Mouse (Mus musculus) cortical plate, adult 2 months (tissue): ENCODE measurements at regions not wholly inside any gene's neighbourhood (a gene's known extent, or its start where the extent isn't known, plus 50 kb on each side); places are given as distances from the start of the nearest gene placed in this dataset.
A peak's percentile ranks its signal among the peaks of the same experiment; 100 is the strongest.

Source experiments
- H3K27ac ChIP-seq: fragments of 200-500 bp; 2 replicates; pipeline ENCODE4 v1.5.1; 2012; ENCODE audit warnings: low read length, control low read depth, inconsistent platforms; ENCODE audit not compliant: insufficient read depth
- H3K4me1 ChIP-seq: fragments of 200-500 bp; 2 replicates; pipeline ENCODE4 v1.6.1; 2011; ENCODE audit warnings: low read length; ENCODE audit not compliant: control insufficient read depth, insufficient read depth
- H3K4me3 ChIP-seq: fragments of 200-500 bp; 2 replicates; pipeline ENCODE4 v1.5.1; 2011; ENCODE audit warnings: mild to moderate bottlenecking, low read length, control low read depth; ENCODE audit not compliant: insufficient read depth
- CTCF ChIP-seq: fragments of 200-500 bp; IDR thresholded peaks from 2 replicates; pipeline ENCODE4 v1.5.1; 2011; ENCODE audit warnings: mild to moderate bottlenecking, control low read depth, low read length; ENCODE audit not compliant: insufficient read depth; ENCODE audit errors: extremely low read depth
- POLR2A ChIP-seq: fragments of 200-500 bp; IDR thresholded peaks from 2 replicates; pipeline ENCODE4 v1.6.1; 2011; ENCODE audit warnings: mild to moderate bottlenecking, low read length, control low read depth; ENCODE audit not compliant: insufficient read depth; ENCODE audit errors: extremely low read depth

DNA sequence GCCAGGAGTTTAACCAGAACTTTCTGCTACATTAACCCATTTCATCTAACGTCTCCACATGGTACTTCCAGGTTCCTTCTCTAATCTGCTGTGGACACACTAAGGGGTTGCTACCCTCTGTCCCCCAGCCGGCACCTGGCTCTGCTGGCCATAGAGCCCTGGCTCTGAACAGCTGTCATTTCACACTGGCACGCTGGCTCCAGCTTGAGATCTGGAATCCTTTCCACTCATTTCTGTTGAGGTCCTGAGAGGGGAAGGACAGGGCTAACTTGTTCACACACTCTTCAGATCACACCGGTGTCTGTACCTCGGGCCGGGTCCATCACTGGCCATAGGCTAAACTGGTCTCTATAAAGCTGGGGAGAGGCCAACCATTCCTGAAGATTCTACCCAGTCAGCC is 226.6 kb upstream of the Zfp637 start:
- TF ChIP-seq CTCF: no peak
- no peak for TF ChIP-seq POLR2A
- Histone ChIP-seq H3K4me1 (no peaks in the 10 kb centered on the region), H3K4me3 (no peak overlapping the region), H3K27ac (no peak overlapping the region)

- TF ChIP-seq CTCF: no peak
- TF ChIP-seq POLR2A: no peak
- Histone ChIP-seq H3K27ac (no peak overlapping the region), H3K4me3 (no peak overlapping the region), H3K4me1 (no peaks in the 10 kb centered on the region)
These were observed 223.8 kb upstream of the Zfp637 start for GRCm38 (mm10) chr6:117617168-117617567.

- H3K4me1 ChIP-seq: no peaks in the 10 kb centered on the region
- TF ChIP-seq CTCF (no peak), POLR2A (no peak)
- no peak overlapping the region for H3K27ac ChIP-seq
- H3K4me3 ChIP-seq: no peak overlapping the region
These were observed 223.0 kb upstream of the Zfp637 start for GRCm38 (mm10) chr6:117617951-117618350.

DNA sequence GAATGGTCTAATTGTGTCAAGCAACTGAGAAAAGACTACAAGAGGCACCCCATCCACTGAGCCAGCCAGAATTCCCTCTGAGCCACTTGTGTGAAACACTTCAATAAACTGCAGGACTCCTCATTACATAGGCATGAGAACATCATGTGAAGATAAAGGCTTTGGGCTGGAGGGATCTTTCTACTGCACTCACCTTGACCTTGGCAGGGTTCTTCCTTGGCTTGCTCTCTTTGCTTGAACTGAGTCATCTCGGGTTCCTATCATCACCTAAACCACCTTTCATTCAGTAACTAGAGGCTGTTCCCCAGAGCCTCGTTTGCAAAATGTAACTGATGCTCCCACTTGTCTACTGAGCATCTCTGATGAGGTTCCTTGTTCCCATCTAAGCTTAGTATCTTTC is 221.4 kb upstream of the Zfp637 start:
- Histone ChIP-seq H3K4me1 (no peaks in the 10 kb centered on the region), H3K27ac (no peak overlapping the region), H3K4me3 (no peak overlapping the region)
- TF ChIP-seq POLR2A (no peak), CTCF (no peak)

GRCm38 (mm10) chr6:117622446-117622845 is 218.5 kb upstream of the Zfp637 start:
- TF ChIP-seq POLR2A (no peak), CTCF (no peak)
- H3K27ac ChIP-seq: no peak overlapping the region
- H3K4me3 ChIP-seq: no peak overlapping the region
- no peaks in the 10 kb centered on the region for H3K4me1 ChIP-seq

DNA sequence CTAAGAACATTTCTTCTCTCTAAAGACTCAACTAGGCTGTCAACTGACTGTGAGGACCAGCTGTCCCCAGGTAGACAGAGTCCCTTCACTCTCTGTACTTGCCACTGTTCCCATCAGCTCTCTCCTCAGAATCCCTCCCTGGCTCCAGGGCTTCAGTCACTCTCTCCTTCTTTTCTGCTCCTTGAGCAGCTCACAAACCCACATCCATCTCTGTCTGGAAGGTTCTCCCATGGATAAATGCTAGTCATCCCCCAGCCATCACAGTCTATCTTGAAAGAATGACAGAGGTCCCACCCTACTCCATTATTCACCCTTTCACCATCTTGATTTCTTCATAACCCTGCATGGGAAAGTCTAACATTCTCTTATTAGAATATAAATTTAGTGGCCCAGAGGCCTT is 218.0 kb upstream of the Zfp637 start:
- H3K4me3 ChIP-seq: no peak overlapping the region
- H3K4me1 ChIP-seq: no peaks in the 10 kb centered on the region
- no peak for TF ChIP-seq POLR2A
- no peak for TF ChIP-seq CTCF
- H3K27ac ChIP-seq: no peak overlapping the region

DNA sequence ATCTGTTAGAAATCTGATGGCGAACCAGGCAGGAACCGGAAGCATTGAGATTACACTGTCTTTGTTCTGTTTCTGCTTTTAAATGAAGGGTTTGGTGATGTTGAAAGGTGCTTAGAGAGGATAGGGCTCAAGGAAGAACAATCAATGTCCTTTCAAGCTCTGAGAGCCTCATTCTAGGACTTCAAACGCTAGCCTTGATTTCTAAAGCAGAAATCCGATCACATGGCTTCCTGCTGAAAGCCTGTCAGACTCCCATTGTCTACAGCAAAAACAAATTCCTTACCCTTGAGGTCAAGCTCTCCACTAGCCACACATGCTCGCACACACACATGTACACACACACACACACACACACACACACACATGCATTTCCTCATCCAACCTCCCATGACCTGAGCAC is 215.3 kb upstream of the Zfp637 start:
- Histone ChIP-seq H3K4me3 (no peak overlapping the region), H3K4me1 (no peaks in the 10 kb centered on the region), H3K27ac (no peak overlapping the region)
- TF ChIP-seq POLR2A (no peak), CTCF (no peak)

- no peaks in the 10 kb centered on the region for H3K4me1 ChIP-seq
- no peak overlapping the region for H3K4me3 ChIP-seq
- H3K27ac ChIP-seq: no peak overlapping the region
- TF ChIP-seq CTCF (no peak), POLR2A (no peak)
These were observed 213.5 kb upstream of the Zfp637 start for GRCm38 (mm10) chr6:117627461-117627860.

DNA sequence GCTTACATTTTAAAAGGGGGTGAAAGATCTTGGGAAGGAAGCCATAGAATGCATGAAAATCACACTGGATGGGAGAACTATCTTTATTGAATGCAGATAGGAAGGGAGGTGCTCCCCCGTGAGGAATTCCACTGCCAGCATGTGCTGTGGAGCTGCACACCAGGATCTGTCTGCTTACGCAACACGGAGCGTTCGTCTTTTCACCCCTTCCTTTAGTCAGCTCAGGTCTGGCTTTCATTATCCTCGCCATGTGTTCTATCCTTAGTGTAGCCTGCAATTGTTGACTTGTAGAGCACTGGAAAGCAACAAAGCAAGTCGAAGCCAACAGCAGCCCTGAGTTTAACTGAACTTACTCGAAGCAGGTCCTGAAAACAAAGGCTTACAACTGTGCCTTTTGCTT is 194.4 kb upstream of the Zfp637 start:
- no peak for TF ChIP-seq POLR2A
- TF ChIP-seq CTCF: peak; percentile 34; the same call in 1 of the 2 replicates
- no peaks in the 10 kb centered on the region for H3K4me1 ChIP-seq
- H3K4me3 ChIP-seq: no peak overlapping the region
- no peak overlapping the region for H3K27ac ChIP-seq

DNA sequence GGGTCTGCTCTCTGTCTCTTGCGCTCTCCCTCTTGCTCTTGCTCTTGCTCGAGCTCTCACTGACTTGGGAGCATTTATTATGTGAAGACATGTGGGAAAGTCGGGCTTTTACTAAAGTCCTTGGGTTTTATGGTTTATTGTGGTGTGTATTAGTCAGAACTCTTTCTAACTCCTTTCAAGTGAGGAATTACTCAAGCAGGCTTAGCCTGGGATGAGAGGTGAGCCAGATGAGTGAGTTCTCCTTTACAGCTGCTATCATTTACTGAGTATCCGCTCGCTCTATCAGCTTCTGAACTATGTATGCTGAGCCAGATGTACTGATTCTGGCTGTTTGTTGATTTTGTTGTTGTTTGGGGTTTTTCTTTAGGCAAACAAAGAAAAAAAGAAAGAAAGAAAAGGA is 190.4 kb upstream of the Zfp637 start:
- TF ChIP-seq CTCF (no peak), POLR2A (no peak)
- no peak overlapping the region for H3K4me3 ChIP-seq
- no peak overlapping the region for H3K27ac ChIP-seq
- no peaks in the 10 kb centered on the region for H3K4me1 ChIP-seq

DNA sequence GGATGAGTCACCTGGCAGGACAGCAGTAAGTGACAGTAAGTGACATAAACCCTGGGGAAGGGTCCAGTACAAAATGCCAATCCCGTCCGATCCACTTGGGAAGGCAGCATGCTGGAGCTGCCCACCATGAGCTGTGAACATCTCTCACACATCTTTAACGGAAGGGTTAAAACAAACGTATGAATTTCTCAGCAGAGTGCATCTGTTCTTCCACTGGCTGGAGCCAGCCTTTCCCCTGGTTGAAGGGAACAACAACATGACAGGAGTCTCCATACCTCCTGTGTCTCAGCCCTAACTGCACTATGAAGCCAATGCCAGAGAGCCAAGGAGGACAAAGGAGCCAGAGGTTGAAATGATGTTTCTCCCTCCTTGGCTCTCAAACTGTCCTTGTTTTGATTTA is 189.4 kb upstream of the Zfp637 start:
- no peak overlapping the region for H3K4me3 ChIP-seq
- no peaks in the 10 kb centered on the region for H3K4me1 ChIP-seq
- H3K27ac ChIP-seq: no peak overlapping the region
- no peak for TF ChIP-seq POLR2A
- no peak for TF ChIP-seq CTCF
